Mouse (Mus musculus): ENCODE data around the gene Foxl1. TPM values are rescaled to one million over a fixed set of nuclear protein-coding genes. Genes with fewer than 3 reads are reported as not detected.

Foxl1 gene
- polyA plus RNA-seq, 1 experiment: not detected

DNA sequence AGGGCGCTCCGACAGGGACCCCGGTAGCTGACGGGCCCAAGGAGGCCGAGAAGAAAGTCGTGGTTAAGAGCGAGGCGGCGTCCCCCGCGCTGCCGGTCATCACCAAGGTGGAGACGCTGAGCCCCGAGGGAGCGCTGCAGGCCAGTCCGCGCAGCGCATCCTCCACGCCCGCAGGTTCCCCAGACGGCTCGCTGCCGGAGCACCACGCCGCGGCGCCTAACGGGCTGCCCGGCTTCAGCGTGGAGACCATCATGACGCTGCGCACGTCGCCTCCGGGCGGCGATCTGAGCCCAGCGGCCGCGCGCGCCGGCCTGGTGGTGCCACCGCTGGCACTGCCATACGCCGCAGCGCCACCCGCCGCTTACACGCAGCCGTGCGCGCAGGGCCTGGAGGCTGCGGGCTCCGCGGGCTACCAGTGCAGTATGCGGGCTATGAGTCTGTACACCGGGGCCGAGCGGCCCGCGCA is 10.5 kb upstream of the Foxl1 start:
- TF ChIP-seq GATA1 (IDR thresholded peaks at IDR 0.05; ENCODE audit: low read length): no peak

DNA sequence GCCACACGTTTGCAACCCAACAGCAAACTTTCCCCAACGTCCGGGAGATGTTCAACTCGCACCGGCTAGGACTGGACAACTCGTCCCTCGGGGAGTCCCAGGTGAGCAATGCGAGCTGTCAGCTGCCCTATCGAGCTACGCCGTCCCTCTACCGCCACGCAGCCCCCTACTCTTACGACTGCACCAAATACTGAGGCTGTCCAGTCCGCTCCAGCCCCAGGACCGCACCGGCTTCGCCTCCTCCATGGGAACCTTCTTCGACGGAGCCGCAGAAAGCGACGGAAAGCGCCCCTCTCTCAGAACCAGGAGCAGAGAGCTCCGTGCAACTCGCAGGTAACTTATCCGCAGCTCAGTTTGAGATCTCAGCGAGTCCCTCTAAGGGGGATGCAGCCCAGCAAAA is 9.8 kb upstream of the Foxl1 start:
- TF ChIP-seq GATA1 (IDR thresholded peaks at IDR 0.05; ENCODE audit: low read length): no peak

DNA sequence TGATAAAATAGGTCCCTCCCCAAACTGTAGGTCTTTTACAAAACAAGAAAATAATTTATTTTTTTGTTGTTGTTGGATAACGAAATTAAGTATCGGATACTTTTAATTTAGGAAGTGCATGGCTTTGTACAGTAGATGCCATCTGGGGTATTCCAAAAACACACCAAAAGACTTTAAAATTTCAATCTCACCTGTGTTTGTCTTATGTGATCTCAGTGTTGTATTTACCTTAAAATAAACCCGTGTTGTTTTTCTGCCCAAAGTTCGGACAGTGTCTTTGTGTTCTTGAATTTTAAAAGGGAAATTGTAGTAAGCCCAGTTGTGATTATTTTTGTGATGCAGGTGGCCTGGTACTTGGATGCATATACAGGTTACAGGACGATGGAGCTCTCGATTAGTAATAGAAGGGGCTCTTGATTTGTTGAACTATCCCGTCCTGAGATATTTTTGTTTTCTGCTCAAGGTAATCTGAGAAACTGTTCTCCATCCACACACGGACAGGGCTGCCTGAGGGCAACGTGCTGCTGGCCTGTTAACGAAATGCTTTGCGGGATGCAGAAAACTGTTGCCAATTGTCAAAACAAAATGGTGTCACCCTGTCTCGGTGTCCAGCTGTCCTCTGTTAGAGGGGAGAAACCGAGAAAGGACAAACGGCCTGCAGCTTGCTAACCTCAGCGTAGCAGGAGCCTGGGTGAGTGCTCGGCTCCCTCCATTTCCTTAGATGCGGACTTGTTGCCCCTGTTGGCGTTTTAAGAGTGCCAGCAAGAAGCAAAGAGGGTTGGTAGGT is 8.9 kb upstream of the Foxl1 start:
- TF ChIP-seq GATA1 (IDR thresholded peaks at IDR 0.05; ENCODE audit: low read length): no peak

DNA sequence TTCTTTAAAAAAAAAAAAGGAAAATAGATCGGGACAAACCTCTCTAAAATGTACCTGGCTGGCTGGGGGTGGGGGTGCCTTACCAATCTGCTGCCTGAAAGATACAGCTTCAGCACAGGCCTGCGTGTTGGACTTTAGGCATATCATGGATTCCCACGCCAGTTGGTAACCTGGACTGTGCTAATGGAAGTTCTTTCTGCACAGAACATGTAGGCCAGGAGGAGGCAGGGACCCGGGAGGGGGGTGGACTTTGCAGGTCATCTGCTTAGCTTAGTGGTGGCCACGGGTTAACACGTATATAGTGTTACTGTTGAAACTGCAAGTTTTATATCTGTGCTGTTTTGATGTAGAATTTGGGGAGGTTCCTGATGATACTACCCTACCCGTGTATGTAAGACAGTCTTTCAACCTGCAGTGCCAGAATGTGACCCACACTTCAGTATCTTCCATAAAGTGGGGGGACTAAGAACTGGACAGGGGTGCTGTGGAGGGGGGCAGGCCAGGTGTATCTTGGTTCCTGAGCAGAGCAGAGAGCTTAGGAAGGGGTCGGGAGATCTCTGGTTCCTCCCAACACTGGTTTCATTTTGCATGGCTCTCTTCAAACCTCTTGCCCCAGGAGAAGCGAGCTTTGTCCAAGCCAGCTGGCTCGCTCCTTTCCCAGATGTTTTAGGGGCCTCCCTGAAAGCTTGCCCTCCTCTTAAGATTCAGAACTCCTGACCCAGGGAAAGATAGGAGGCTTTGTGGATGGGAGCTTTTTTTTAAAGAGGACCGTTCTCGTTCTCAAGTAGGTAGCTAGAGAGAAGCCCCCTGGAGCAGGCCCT is 7.9 kb upstream of the Foxl1 start:
- TF ChIP-seq GATA1 (IDR thresholded peaks at IDR 0.05; ENCODE audit: low read length): no peak

DNA sequence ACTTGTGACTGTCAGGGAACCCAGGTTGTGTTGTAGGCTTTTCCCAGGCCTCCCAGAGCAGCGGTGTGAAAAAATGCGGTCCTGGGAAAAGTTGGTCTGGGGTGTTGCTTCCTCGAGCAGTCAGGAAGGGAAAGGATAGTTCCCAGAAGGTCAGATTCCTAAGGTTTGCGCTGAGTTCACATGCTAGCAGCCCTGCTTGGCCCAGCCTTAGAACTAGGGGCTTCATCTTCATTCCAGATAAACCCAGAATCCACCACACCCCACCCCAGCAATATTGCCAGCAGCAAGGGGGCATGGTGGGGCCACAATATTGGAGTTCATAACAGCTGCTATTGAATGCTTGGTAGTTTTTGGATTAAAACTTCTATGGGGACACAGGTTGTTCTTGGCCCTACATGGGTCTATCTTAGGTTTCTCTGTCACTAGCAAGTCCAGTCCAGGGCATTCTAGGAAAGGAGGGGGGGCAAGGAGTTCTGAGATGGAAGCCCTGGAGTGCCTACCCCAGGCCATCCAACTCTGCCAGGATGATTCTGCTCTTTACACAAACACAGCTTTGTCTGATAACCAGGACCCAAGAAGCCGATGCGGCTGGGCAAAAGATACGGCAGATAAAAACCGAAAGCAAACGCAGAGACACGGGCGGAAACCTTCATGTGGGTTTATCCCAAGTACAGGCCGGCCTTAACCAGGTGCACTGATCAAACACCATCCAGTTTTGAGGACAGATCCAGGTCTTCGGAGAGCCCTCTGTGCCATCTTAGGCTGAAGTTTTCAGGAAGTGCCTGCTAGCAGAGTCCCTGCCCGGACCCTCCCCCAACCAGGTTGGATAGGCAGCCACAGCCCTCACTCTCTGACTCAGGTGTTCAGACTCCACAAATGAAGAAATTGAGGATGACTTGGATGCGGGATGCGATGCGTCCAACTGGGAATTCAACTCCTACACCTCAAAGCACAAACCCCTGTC is 7.0 kb upstream of the Foxl1 start:
- TF ChIP-seq GATA1 (IDR thresholded peaks at IDR 0.05; ENCODE audit: low read length): no peak

DNA sequence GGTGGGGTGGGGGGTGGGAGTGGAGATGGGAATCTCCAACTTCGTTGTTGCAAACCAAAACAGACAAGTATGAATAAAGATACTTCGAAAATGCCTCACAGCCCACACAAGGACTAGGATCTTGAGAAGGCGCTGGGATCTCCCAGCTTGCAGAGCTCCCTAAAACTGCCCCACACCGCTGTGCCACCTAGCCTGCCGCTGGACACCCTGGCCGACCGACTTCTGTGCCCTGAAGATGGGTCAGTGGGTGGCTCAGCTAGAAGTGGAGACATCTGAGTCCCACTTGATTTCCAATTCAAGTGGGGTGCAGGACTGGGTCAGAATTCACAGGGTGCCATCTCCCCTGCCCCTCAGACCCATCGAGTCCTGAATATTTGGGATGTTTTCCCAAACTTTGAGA is 6.0 kb upstream of the Foxl1 start:
- TF ChIP-seq GATA1 (IDR thresholded peaks at IDR 0.05; ENCODE audit: low read length): no peak

DNA sequence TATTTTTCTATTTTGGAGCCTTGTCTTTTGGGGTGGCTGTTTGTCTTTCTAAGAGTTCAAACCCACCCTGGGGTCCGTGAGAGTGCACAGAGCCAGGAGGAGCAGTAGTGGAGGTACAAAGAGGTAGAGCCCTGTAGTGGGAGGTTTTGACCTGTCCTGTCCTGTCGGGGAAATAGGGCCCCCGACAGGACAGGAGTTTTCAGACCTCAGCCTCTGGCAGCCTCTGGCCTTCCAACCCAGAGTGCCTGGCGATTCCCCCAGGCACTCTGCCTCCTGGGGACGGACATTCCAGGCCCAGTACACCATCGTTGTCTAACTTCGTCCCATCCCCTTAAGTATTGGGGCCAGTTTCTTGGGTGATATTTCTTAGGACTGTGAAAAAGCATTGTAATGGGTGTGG is 5.4 kb upstream of the Foxl1 start:
- TF ChIP-seq GATA1 (IDR thresholded peaks at IDR 0.05; ENCODE audit: low read length): no peak

- TF ChIP-seq GATA1 (IDR thresholded peaks at IDR 0.05; ENCODE audit: low read length): no peak
Measured at GRCm38 (mm10) chr8:121123113-121123512, 4.6 kb upstream of the Foxl1 start.

- no peak for TF ChIP-seq GATA1 (IDR thresholded peaks at IDR 0.05; ENCODE audit: low read length)
Measured at GRCm38 (mm10) chr8:121124547-121125239, 3.0 kb upstream of the Foxl1 start.

DNA sequence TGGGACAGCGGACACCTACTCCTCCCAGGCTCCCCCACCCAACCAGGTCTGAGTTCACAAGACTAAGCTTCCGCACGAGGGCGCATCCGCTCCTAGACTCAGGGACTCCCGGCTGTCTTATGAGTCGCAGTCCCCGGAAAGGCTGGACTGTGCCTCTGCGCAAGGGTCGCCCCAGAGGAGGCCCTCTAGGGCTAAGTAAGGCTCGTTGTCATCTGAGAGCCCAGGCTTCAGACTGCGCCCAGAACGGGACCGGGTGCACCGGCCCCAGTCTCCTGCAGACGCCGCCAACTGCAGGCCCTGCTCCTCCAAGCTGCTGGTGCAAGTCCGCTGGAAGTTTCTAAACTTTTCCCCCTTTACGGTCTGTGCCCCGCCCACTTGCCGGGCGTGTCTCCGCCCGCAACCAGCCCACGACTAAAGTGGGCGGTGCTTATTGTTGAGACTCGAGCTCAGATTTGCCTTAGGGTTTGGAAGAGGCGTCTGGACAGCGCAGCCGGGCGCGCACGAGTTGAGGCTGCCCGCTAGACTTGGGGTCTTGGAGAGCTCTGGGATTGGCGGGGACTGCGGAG is 2.3 kb upstream of the Foxl1 start:
- TF ChIP-seq GATA1 (IDR thresholded peaks at IDR 0.05; ENCODE audit: low read length): no peak

- TF ChIP-seq GATA1 (IDR thresholded peaks at IDR 0.05; ENCODE audit: low read length): no peak
Measured at GRCm38 (mm10) chr8:121126191-121126590, 1.5 kb upstream of the Foxl1 start.

DNA sequence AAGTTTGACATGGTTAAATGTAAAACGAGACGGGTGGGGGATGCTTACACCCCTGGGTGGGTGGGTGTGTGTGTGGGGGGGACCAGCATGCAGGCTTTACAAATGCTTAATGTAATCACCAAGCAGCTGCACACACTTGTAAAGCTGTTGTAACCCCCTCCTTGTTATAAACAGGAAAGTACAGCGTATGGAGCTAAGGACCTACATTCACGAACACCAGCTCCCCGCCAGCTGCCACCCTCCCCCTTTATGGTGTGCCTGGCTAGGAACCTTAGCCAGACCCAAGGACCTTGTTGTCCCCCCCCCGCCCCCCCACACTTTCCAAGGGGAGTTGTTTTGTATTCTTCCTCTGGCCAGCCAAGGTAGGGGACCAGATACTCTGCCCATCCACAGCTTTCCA is 1.0 kb upstream of the Foxl1 start:
- TF ChIP-seq GATA1 (IDR thresholded peaks at IDR 0.05; ENCODE audit: low read length): no peak

DNA sequence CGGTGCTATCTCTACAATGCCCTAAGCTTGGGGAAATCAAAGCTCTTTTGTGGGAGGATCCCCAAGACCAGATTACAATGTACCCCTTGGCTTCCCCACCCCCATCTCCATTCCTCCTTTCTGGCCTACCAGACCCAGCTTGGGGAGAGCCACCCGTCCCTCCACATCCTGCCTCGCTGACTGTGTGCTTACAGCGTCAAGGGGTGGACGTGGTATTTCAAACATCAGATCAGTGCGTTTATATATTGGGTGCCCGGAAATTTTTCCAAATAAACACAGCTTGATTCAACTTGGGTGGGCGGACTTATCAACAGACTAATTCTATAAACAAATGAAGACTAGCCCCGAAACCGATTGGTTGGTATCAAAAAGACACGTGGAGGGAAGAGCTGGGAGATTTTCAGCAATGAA is 444 bp upstream of the Foxl1 start:
- TF ChIP-seq GATA1 (IDR thresholded peaks at IDR 0.05; ENCODE audit: low read length): no peak

DNA sequence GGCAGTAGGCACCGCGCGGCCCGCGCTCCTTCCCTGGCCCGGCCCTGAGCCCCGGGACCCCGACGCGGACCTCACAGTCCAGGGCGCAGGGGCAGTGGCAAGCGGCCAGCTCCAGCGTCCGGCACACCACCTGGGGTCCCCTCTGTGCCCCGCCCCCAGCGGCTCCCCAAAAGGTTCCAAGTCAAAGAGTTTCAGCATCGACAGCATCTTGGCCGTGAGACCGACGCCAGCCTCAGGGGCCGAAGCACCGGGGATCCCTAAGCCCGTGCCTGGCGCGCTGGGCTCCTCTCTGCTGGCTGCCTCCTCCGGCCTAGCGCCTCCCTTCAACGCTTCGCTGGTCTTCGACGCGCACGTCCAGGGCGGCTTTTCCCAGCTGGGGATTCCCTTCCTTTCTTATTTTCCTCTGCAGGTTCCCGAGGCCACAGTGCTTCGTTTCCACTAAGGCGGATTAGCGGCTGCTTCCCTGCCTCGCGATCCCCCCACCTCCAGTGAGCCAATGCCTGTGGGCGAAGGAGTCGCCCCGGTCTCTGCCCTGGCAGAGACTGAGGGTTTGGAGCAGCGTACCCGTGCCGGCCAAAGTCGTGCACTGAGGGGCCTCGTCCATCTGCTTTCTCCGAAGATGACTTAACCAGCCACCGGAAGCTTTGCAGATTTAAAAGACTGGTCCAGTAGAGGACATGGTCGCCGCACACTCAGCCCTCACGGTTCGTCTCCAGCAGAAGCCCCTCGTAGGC is 958 bp downstream of the Foxl1 start:
- no peak for TF ChIP-seq GATA1 (IDR thresholded peaks at IDR 0.05; ENCODE audit: low read length)
